Mouse (Mus musculus) ES-E14 (cell line): Measurements from ENCODE around the gene Klhdc4.

Experiments used
- HCFC1 ChIP-seq: IDR thresholded peaks from 2 replicates; pipeline ENCODE4 v1.6.1; 2012; ENCODE audit warnings: low read length, inconsistent platforms, borderline replicate concordance; ENCODE audit not compliant: insufficient read depth
- ZNF384 ChIP-seq: IDR thresholded peaks from 2 replicates; pipeline ENCODE4 v1.6.1; 2012; ENCODE audit warnings: low read depth, low read length, inconsistent platforms

DNA sequence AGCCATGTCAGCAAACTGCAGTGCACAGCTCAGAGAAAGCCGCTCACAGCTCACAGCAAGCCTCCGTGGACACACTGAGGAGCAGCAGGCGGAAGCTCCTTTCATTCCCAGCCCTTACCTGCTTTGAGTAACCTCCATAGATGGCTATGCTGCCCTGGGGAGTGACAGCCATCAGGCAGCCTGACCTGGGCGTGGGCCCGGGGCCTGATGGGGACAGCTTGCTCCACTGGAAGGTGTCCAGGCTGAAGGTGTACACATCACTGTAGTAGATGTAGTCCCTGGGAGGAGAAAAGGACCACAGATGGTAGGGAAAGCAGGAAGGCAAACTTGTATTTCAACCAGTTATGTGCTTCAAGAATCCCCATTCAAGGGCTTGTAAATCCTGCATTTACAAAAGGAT is 24.5 kb downstream of the Klhdc4 start:
- TF ChIP-seq HCFC1: no peak
- TF ChIP-seq ZNF384: no peak
